Mouse (Mus musculus) heart, embryonic 14.5 days (tissue): ENCODE measurements around the gene Slpi. TPM values are rescaled to one million over a fixed set of nuclear protein-coding genes. Genes with fewer than 3 reads are reported as not detected.
"Not testable (repeated sequence)": the region's sequence is repeated elsewhere in the genome, so short reads cannot be mapped to it uniquely, and the experiment has no call there.

Source experiments
- ATAC-seq: fragments of 200-750 bp; cut with Nextera tagmentation; 2 replicates; pipeline ENCODE4 v1.8.0; 2017; ENCODE audit warnings: low read depth, moderate TSS enrichment; ENCODE audit not compliant: insufficient number of reproducible peaks, insufficient read depth, low FRiP score
- H3K27ac ChIP-seq, 2 experiments: fragments of 200-500 bp in 1 of 2; fragments of 300-500 bp in 1 of 2; sonication (generic) in 1 of 2; replicated peaks in 1 of 2; 2 replicates each; pipeline ENCODE4 v1.5.1; 2012 to 2014; ENCODE audit warnings: low read depth in 2 of 2, low read length in 2 of 2, control low read depth in 1 of 2, mild to moderate bottlenecking in 1 of 2, mixed read lengths in 1 of 2; ENCODE audit not compliant: control insufficient read depth in 1 of 2, insufficient read depth in 1 of 2
- H3K27me3 ChIP-seq: fragments of 300-500 bp; sonication (generic); 2 replicates; pipeline ENCODE4 v1.6.1; 2014; ENCODE audit warnings: mild to moderate bottlenecking, low read length, control low read depth; ENCODE audit not compliant: control insufficient read depth, insufficient read depth
- H3K36me3 ChIP-seq: fragments of 300-500 bp; sonication (generic); 2 replicates; pipeline ENCODE4 v1.6.1; 2014; ENCODE audit warnings: mild to moderate bottlenecking, control low read depth, low read length, mixed read lengths; ENCODE audit not compliant: control insufficient read depth, insufficient read depth
- H3K4me1 ChIP-seq, 2 experiments: fragments of 200-500 bp in 1 of 2; fragments of 300-500 bp in 1 of 2; sonication (generic) in 1 of 2; 2 replicates each; pipeline ENCODE4 v1.6.1; 2012 to 2014; ENCODE audit warnings: low read length in 2 of 2, control low read depth in 1 of 2, mixed read lengths in 1 of 2; ENCODE audit not compliant: control insufficient read depth in 2 of 2, insufficient read depth in 2 of 2
- H3K4me2 ChIP-seq: fragments of 300-500 bp; sonication (generic); 2 replicates; pipeline ENCODE4 v1.6.1; 2014; ENCODE audit warnings: mild to moderate bottlenecking, low read length
- H3K4me3 ChIP-seq, 2 experiments: fragments of 200-500 bp in 1 of 2; fragments of 300-500 bp in 1 of 2; sonication (generic) in 1 of 2; 2 replicates each; pipeline ENCODE4 v1.5.1; 2012 to 2014; ENCODE audit warnings: low read length in 2 of 2, mild to moderate bottlenecking in 2 of 2, control low read depth in 1 of 2, low read depth in 1 of 2, moderate library complexity in 1 of 2; ENCODE audit not compliant: control insufficient read depth in 1 of 2, insufficient read depth in 1 of 2
- H3K9ac ChIP-seq: fragments of 300-500 bp; sonication (generic); 2 replicates; pipeline ENCODE4 v1.6.1; 2014; ENCODE audit warnings: mild to moderate bottlenecking, low read length
- H3K9me3 ChIP-seq: fragments of 300-500 bp; sonication (generic); 2 replicates; pipeline ENCODE4 v1.6.1; 2016; ENCODE audit warnings: low read length, control low read depth; ENCODE audit not compliant: control insufficient read depth
- WGBS: fragments of 180-500 bp; shearing (Covaris S2); extraction: QIAGEN DNeasy Blood & Tissue Kit; methylation state at CpG from one replicate; pipeline ENCODE4 v1.1.7; 2014; 5-methylcytosine and 5-hydroxymethylcytosine counted together
- microRNA-seq: library from miRNA; unstranded; fragments of <30 nt; microRNA quantifications from one replicate; pipeline ENCODE4, GENCODE M21; 2016
- polyA plus RNA-seq: library from polyadenylated mRNA; unstranded; fragments of >200 nt; fragmentation: Nextera tagmentation; extraction: Ambion mirVana; gene quantifications from 2 replicates; pipeline ENCODE4 v1.2.1, GENCODE M21; 2014

Gene Slpi
- polyA plus RNA-seq, 1 experiment from 2014 or later: 0.63 TPM

DNA sequence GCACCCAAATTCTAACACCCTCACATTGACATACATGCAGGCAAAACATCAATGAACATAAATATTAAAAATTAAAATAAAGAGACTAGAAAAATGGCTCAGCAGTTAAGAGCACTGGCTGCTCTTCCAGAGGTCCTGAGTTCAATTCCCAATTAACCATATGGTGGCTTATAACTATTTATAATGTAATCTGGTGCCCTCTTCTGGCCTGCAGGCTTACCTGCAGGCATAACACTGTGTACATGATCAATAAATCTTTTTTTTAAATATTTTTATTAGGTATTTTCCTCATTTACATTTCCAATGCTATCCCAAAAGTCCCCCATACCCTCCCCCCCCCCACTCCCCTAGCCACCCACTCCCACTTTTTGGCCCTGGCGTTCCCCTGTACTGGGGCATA is 45.2 kb downstream of the Slpi start:
- H3K4me1 ChIP-seq, H3K36me3 ChIP-seq, H3K4me3 ChIP-seq, H3K27me3 ChIP-seq, H3K9me3 ChIP-seq, H3K9ac ChIP-seq, H3K27ac ChIP-seq, ATAC-seq, H3K4me2 ChIP-seq: not testable (repeated sequence)
- 64% methylated on average over 1 of the region's 1 CpGs for WGBS

DNA sequence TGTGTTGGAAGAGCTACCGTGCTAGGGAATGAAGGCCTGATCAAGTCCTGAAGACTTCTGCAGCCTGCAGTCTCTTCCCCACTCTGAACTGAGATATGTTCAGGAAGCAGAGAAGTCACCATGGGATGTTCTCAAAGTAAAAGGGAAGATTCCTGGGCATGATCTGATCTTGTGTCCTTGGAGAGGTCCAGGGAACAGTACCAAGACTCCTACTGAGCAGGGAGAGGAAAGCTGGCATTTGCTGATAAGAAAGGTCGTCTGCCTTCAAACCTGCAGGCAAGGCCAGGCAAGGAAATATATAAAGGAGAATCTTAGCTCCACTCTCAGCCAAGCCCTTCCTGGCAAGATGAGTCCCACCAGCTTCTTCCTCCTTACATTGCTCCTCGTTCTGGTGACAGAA is 56.5 kb downstream of the Slpi start, which contains the start of gene Svs5:
Gene Svs5 (plus strand): TSS at position 301 of the 400 bp plus-strand sequence.
- not testable (repeated sequence) for H3K27me3 ChIP-seq, H3K4me1 ChIP-seq, H3K9ac ChIP-seq, H3K27ac ChIP-seq, H3K4me3 ChIP-seq, H3K9me3 ChIP-seq, H3K4me2 ChIP-seq, ATAC-seq, H3K36me3 ChIP-seq
- 48% methylated on average over 3 of the region's 3 CpGs for WGBS

DNA sequence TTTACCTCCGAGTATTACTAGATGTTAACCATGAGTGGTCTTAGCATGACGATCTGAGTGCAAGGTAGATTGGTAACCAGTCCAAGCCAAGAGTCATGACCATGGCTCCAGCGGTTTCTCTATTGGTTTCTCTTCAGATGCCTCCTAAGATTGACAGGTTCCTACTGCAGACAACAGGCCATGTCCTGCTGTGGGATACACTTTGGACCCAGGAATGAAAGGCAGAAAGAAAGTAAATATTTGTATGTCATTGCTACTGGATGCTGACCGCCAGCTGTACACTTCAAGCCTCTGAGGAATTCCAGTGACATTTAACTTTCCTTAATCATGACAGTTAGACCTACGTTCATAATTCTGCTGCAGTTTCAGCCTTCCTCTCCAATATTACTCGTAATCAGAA is 67.9 kb downstream of the Slpi start:
- no peaks in the 10 kb centered on the region for H3K27me3 ChIP-seq
- no peak overlapping the region for H3K4me3 ChIP-seq
- no peak overlapping the region for H3K4me2 ChIP-seq
- no peaks in the 10 kb centered on the region for H3K36me3 ChIP-seq
- H3K9me3 ChIP-seq: no peaks in the 10 kb centered on the region
- 77% methylated on average over 6 of the region's 6 CpGs for WGBS
- H3K4me1 ChIP-seq: no peaks in the 10 kb centered on the region
- no peak overlapping the region for H3K9ac ChIP-seq
- ATAC-seq: no peak
- no peak overlapping the region for H3K27ac ChIP-seq

DNA sequence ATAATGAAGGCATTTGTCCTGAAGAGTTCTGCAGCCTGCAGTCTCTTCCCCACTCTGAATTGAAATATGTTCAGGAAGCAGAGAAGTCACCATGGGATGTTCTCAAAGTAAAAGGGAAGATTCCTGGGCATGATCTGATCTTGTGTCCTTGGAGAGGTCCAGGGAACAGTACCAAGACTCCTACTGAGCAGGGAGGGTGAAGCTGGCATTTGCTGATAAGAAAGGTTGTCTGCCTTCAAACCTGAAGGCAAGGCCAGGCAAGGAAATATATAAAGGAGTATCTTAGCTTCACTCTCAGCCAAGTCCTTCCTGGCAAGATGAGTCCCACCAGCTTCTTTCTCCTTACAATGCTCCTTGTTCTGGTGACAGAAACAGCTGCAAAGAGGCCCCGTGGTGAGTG is 72.4 kb downstream of the Slpi start, which contains the start of gene Svs6:
Gene Svs6 (plus strand): TSS at position 301 of the 400 bp plus-strand sequence.
- H3K4me1 ChIP-seq, H3K27me3 ChIP-seq, H3K27ac ChIP-seq, H3K4me2 ChIP-seq, ATAC-seq, H3K9ac ChIP-seq, H3K9me3 ChIP-seq, H3K4me3 ChIP-seq, H3K36me3 ChIP-seq: not testable (repeated sequence)
- 73% methylated on average over 1 of the region's 1 CpGs for WGBS

DNA sequence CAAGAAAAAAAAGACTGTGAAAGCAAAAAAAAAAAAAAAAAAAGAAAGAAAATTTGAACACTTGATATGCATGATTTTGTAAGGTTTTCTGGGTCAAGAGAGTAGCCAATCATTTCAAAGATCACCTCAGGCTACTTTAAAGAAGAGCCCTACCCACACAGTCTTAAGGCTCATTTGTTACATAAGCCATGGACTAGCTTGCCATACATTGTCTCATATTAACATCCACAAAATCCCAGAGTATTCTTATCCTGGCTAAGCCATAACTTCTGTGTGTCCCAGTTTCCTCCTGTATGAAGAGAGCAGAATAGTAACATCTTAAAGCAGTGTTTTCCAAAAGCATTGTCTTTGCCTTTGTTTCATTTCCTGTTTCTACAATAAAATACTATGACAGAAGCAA is 73.4 kb downstream of the Slpi start:
- not testable (repeated sequence) for ATAC-seq, H3K4me3 ChIP-seq, H3K9me3 ChIP-seq, H3K27me3 ChIP-seq, H3K4me1 ChIP-seq, H3K27ac ChIP-seq, H3K36me3 ChIP-seq, H3K4me2 ChIP-seq, H3K9ac ChIP-seq

DNA sequence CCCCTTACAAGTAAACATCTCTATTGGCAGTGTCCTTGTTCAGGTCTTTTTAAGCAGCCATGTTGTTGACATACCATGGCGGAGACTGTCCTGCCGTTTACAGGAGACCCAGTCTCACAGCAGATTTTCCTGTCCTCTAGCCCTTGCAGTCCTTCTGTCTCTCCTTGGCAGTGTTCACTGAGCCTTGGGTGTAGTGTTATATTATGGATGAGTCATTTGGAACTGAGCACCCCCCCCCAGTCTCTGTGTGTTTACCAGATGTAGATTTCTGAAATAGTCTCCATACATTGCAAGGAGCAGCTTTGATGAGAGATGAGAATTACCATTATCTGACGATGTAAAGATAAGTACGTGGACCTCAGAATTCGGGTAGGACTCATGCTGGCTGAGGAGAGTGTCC is 76.3 kb downstream of the Slpi start:
- Histone ChIP-seq H3K9ac (no peak overlapping the region), H3K4me1 (no peaks in the 10 kb centered on the region), H3K27ac (no peak overlapping the region), H3K4me3 (no peak overlapping the region), H3K27me3 (no peaks in the 10 kb centered on the region), H3K9me3 (no peaks in the 10 kb centered on the region), H3K36me3 (no peaks in the 10 kb centered on the region), H3K4me2 (no peak overlapping the region)
- 85% methylated on average over 5 of the region's 5 CpGs for WGBS
- no peak for ATAC-seq

Small RNA genes lying within 50 kb of the gene (microRNA-seq; reads per million reads assigned to microRNA genes)
- gene Mir7678: not detected

Other genes starting within 250 kb of the Slpi start
- 0.22 and 0.28 TPM in 2 replicates for gene Kcns1, start 218.0 kb downstream of the Slpi start, polyA plus RNA-seq
- not detected in 2 replicates for gene Wfdc5, start 206.4 kb downstream of the Slpi start, polyA plus RNA-seq
- not detected in 2 replicates for gene Wfdc12, start 198.5 kb downstream of the Slpi start, polyA plus RNA-seq
- gene Wfdc15a, start 189.0 kb downstream of the Slpi start, polyA plus RNA-seq: not detected in 2 replicates
- gene Wfdc15b, start 167.4 kb downstream of the Slpi start, polyA plus RNA-seq: not detected in 2 replicates
- not detected in 2 replicates for gene Svs2, start 150.6 kb downstream of the Slpi start, polyA plus RNA-seq
- not detected in 2 replicates for gene Svs3b, start 132.5 kb downstream of the Slpi start, polyA plus RNA-seq
- gene Svs4, start 110.6 kb downstream of the Slpi start, polyA plus RNA-seq: not detected in 2 replicates
- gene Svs3a, start 99.8 kb downstream of the Slpi start, polyA plus RNA-seq: not detected in 2 replicates
- not detected in 2 replicates for gene Svs6, start 72.3 kb downstream of the Slpi start, polyA plus RNA-seq
- not detected in 2 replicates for gene Svs5, start 56.4 kb downstream of the Slpi start, polyA plus RNA-seq
- 0.05 and 0.08 TPM in 2 replicates for gene Rbpjl, start 14.0 kb upstream of the Slpi start, polyA plus RNA-seq
- 0.97 and 1.4 TPM in 2 replicates for gene Matn4, start 16.1 kb upstream of the Slpi start, polyA plus RNA-seq
- gene Sdc4, start 54.8 kb upstream of the Slpi start, polyA plus RNA-seq: 33.5 and 40.1 TPM in 2 replicates
- gene Sys1, start 67.9 kb upstream of the Slpi start, polyA plus RNA-seq: 45.7 and 47.6 TPM in 2 replicates
- 8.0 and 16.3 TPM in 2 replicates for gene Gm20458, start 71.9 kb upstream of the Slpi start, polyA plus RNA-seq
- not detected in 2 replicates for gene Trp53tg5, start 84.6 kb upstream of the Slpi start, polyA plus RNA-seq
- 13.1 and 21.3 TPM in 2 replicates for gene Dbndd2, start 97.0 kb upstream of the Slpi start, polyA plus RNA-seq
- 58.8 and 64.3 TPM in 2 replicates for gene Pigt, start 108.4 kb upstream of the Slpi start, polyA plus RNA-seq
- 1.3 and 6.2 TPM in 2 replicates for gene Wfdc2, start 173.3 kb upstream of the Slpi start, polyA plus RNA-seq
- not detected in 2 replicates for gene Spint3, start 184.4 kb upstream of the Slpi start, polyA plus RNA-seq
- gene Wfdc6a, start 196.4 kb upstream of the Slpi start, polyA plus RNA-seq: 0.35 and 0.43 TPM in 2 replicates
- not detected in 2 replicates for gene Eppin, start 204.5 kb upstream of the Slpi start, polyA plus RNA-seq
- not detected in 2 replicates for gene Wfdc6b, start 224.4 kb upstream of the Slpi start, polyA plus RNA-seq
- gene Wfdc8, start 224.5 kb upstream of the Slpi start, polyA plus RNA-seq: not detected in 2 replicates
- gene Wfdc16, start 249.7 kb upstream of the Slpi start, polyA plus RNA-seq: not detected in 2 replicates